Mouse (Mus musculus) heart, embryonic 15.5 days (tissue): ENCODE measurements around the gene Cebpb. TPM values are rescaled to one million over a fixed set of nuclear protein-coding genes. Genes with fewer than 3 reads are reported as not detected.

Source experiments
- ATAC-seq: fragments of 200-750 bp; cut with Nextera tagmentation; replicated peaks from 2 replicates; pipeline ENCODE4 v1.8.0; 2017; ENCODE audit warnings: low read depth, moderate TSS enrichment; ENCODE audit not compliant: insufficient number of reproducible peaks, insufficient read depth, low FRiP score
- H3K27ac ChIP-seq: fragments of 300-500 bp; sonication (generic); 2 replicates; pipeline ENCODE4 v1.5.1; 2015; ENCODE audit warnings: mild to moderate bottlenecking, inconsistent platforms
- H3K27me3 ChIP-seq: fragments of 300-500 bp; sonication (generic); 2 replicates; pipeline ENCODE4 v1.6.1; 2015; ENCODE audit warnings: inconsistent platforms
- H3K36me3 ChIP-seq: fragments of 300-500 bp; sonication (generic); 2 replicates; pipeline ENCODE4 v1.6.1; 2015; ENCODE audit warnings: mild to moderate bottlenecking, inconsistent platforms
- H3K4me1 ChIP-seq: fragments of 300-500 bp; sonication (generic); replicated peaks from 2 replicates; pipeline ENCODE4 v1.6.1; 2015; ENCODE audit warnings: inconsistent platforms
- H3K4me2 ChIP-seq: fragments of 300-500 bp; sonication (generic); 2 replicates; pipeline ENCODE4 v1.6.1; 2015; ENCODE audit warnings: inconsistent platforms, mild to moderate bottlenecking, moderate library complexity
- H3K4me3 ChIP-seq: fragments of 300-500 bp; sonication (generic); 2 replicates; pipeline ENCODE4 v1.5.1; 2015; ENCODE audit warnings: mild to moderate bottlenecking, inconsistent platforms
- H3K9ac ChIP-seq: fragments of 300-500 bp; sonication (generic); 2 replicates; pipeline ENCODE4 v1.6.1; 2015; ENCODE audit warnings: mild to moderate bottlenecking, inconsistent platforms
- H3K9me3 ChIP-seq: fragments of 300-500 bp; sonication (generic); replicated peaks from 2 replicates; pipeline ENCODE4 v1.6.1; 2016; ENCODE audit warnings: inconsistent platforms
- whole genome bisulfite sequencing: fragments of 180-500 bp; shearing (Covaris S2); methylation state at CpG from one replicate; pipeline ENCODE4 v1.1.7; 2015; ENCODE audit warnings: mixed read lengths; 5-methylcytosine and 5-hydroxymethylcytosine counted together
- polyA plus RNA-seq: library from polyadenylated mRNA; unstranded; fragments of >200 nt; fragmentation: Nextera tagmentation; extraction: Ambion mirVana; gene quantifications from 2 replicates; pipeline ENCODE4 v1.2.1, GENCODE M21; 2015

Gene Cebpb
- polyA plus RNA-seq, 1 experiment from 2014 or later = 10.2 TPM

- Histone ChIP-seq H3K4me3 (no peak overlapping the region), H3K4me1 (peaks cover 23% of the 10 kb centered on the region), H3K9ac (no peak overlapping the region), H3K27me3 (no peaks in the 10 kb centered on the region), H3K4me2 (no peak overlapping the region), H3K36me3 (no peaks in the 10 kb centered on the region), H3K9me3 (no peaks in the 10 kb centered on the region), H3K27ac (no peak overlapping the region)
- ATAC-seq = no peak
- WGBS = 61% methylated on average over 6 of the region's 6 CpGs
Observed at GRCm38 (mm10) chr2:167709969-167710368, 21.3 kb downstream of the Cebpb start.

GRCm38 (mm10) chr2:167710574-167710973, 21.9 kb downstream of the Cebpb start:
- 68% methylated on average over 6 of the region's 6 CpGs for WGBS
- H3K9me3 ChIP-seq = no peaks in the 10 kb centered on the region
- H3K36me3 ChIP-seq = no peaks in the 10 kb centered on the region
- no peak overlapping the region for H3K4me3 ChIP-seq
- no peak overlapping the region for H3K9ac ChIP-seq
- no peak overlapping the region for H3K27ac ChIP-seq
- peaks cover 27% of the 10 kb centered on the region for H3K4me1 ChIP-seq
- no peaks in the 10 kb centered on the region for H3K27me3 ChIP-seq
- no peak for ATAC-seq
- no peak overlapping the region for H3K4me2 ChIP-seq

GRCm38 (mm10) chr2:167712872-167713821, 24.4 kb downstream of the Cebpb start:
- peak overlapping the region; percentile 40; the same call in 1 of the 2 replicates for H3K4me2 ChIP-seq
- H3K36me3 ChIP-seq = no peaks in the 10 kb centered on the region
- ATAC-seq = no peak; the same call in 1 of the 2 replicates
- no peaks in the 10 kb centered on the region for H3K27me3 ChIP-seq
- H3K4me3 ChIP-seq = no peak overlapping the region
- no peaks in the 10 kb centered on the region for H3K9me3 ChIP-seq
- peaks cover 18% of the 10 kb centered on the region for H3K4me1 ChIP-seq
- 51% methylated on average over 18 of the region's 23 CpGs for WGBS
- H3K27ac ChIP-seq = peak overlapping the region; percentile 64
- no peak overlapping the region for H3K9ac ChIP-seq

- Histone ChIP-seq H3K9ac (no peak overlapping the region), H3K9me3 (no peaks in the 10 kb centered on the region), H3K27me3 (no peaks in the 10 kb centered on the region), H3K36me3 (no peaks in the 10 kb centered on the region), H3K4me1 (peaks cover 18% of the 10 kb centered on the region), H3K4me2 (no peak overlapping the region), H3K4me3 (no peak overlapping the region), H3K27ac (no peak overlapping the region)
- WGBS = 90% methylated on average over 6 of the region's 6 CpGs
- ATAC-seq = no peak
Observed at GRCm38 (mm10) chr2:167714298-167714697, 25.6 kb downstream of the Cebpb start.

- H3K4me2 ChIP-seq = no peak overlapping the region
- H3K27me3 ChIP-seq = no peaks in the 10 kb centered on the region
- H3K9ac ChIP-seq = no peak overlapping the region
- no peak overlapping the region for H3K4me3 ChIP-seq
- H3K9me3 ChIP-seq = no peaks in the 10 kb centered on the region
- ATAC-seq = no peak
- H3K4me1 ChIP-seq = peaks cover 18% of the 10 kb centered on the region
- H3K27ac ChIP-seq = 0 out of 2 replicates have a peak overlapping the region, but pooled peaks have one; percentile 2
- no peaks in the 10 kb centered on the region for H3K36me3 ChIP-seq
- 60% methylated on average over 6 of the region's 6 CpGs for WGBS
Observed at GRCm38 (mm10) chr2:167715008-167715407, 26.3 kb downstream of the Cebpb start.

GRCm38 (mm10) chr2:167717208-167717607, 28.5 kb downstream of the Cebpb start:
- H3K36me3 ChIP-seq = no peaks in the 10 kb centered on the region
- H3K9ac ChIP-seq = no peak overlapping the region
- H3K4me1 ChIP-seq = peaks cover 16% of the 10 kb centered on the region
- no peaks in the 10 kb centered on the region for H3K9me3 ChIP-seq
- no peak for ATAC-seq
- no peak overlapping the region for H3K27ac ChIP-seq
- no peaks in the 10 kb centered on the region for H3K27me3 ChIP-seq
- no peak overlapping the region for H3K4me2 ChIP-seq
- 50% methylated on average over 1 of the region's 1 CpGs for WGBS
- H3K4me3 ChIP-seq = no peak overlapping the region

GRCm38 (mm10) chr2:167719520-167719919, 30.8 kb downstream of the Cebpb start:
- no peak for ATAC-seq
- Histone ChIP-seq H3K4me2 (no peak overlapping the region), H3K36me3 (no peaks in the 10 kb centered on the region), H3K4me1 (peaks cover 3% of the 10 kb centered on the region; the same call in 1 of the 2 replicates), H3K27me3 (0 out of 2 replicates have a peak, but pooled peaks cover 1% of the 10 kb centered on the region), H3K9ac (no peak overlapping the region), H3K27ac (no peak overlapping the region), H3K4me3 (no peak overlapping the region), H3K9me3 (no peaks in the 10 kb centered on the region)
- 73% methylated on average over 4 of the region's 4 CpGs for WGBS

GRCm38 (mm10) chr2:167721159-167721882, 32.6 kb downstream of the Cebpb start:
- Histone ChIP-seq H3K27me3 (peaks cover 8% of the 10 kb centered on the region; the same call in 1 of the 2 replicates), H3K9ac (no peak overlapping the region), H3K4me1 (no peaks in the 10 kb centered on the region), H3K4me3 (no peak overlapping the region), H3K4me2 (no peak overlapping the region), H3K9me3 (no peaks in the 10 kb centered on the region), H3K27ac (no peak overlapping the region), H3K36me3 (no peaks in the 10 kb centered on the region)
- ATAC-seq = no peak
- WGBS = 69% methylated on average over 11 of the region's 11 CpGs

GRCm38 (mm10) chr2:167722538-167722937, 33.8 kb downstream of the Cebpb start:
- H3K36me3 ChIP-seq = no peaks in the 10 kb centered on the region
- H3K4me3 ChIP-seq = no peak overlapping the region
- H3K27ac ChIP-seq = no peak overlapping the region
- H3K4me1 ChIP-seq = 0 out of 2 replicates have a peak, but pooled peaks cover 5% of the 10 kb centered on the region
- ATAC-seq = no peak
- WGBS = 63% methylated on average over 6 of the region's 6 CpGs
- H3K9me3 ChIP-seq = no peaks in the 10 kb centered on the region
- H3K4me2 ChIP-seq = no peak overlapping the region
- peaks cover 8% of the 10 kb centered on the region; the same call in 1 of the 2 replicates for H3K27me3 ChIP-seq
- no peak overlapping the region for H3K9ac ChIP-seq

GRCm38 (mm10) chr2:167723589-167724206, 35.0 kb downstream of the Cebpb start:
- no peak for ATAC-seq
- no peak overlapping the region for H3K9ac ChIP-seq
- no peak overlapping the region for H3K4me3 ChIP-seq
- H3K27me3 ChIP-seq = peaks cover 8% of the 10 kb centered on the region; the same call in 1 of the 2 replicates
- no peaks in the 10 kb centered on the region for H3K9me3 ChIP-seq
- no peak overlapping the region for H3K4me2 ChIP-seq
- no peaks in the 10 kb centered on the region for H3K36me3 ChIP-seq
- H3K4me1 ChIP-seq = 0 out of 2 replicates have a peak, but pooled peaks cover 5% of the 10 kb centered on the region
- no peak overlapping the region for H3K27ac ChIP-seq
- WGBS = 78% methylated on average over 11 of the region's 11 CpGs

GRCm38 (mm10) chr2:167725879-167726278, 37.2 kb downstream of the Cebpb start:
- Histone ChIP-seq H3K9ac (no peak overlapping the region), H3K27me3 (peaks cover 8% of the 10 kb centered on the region; the same call in 1 of the 2 replicates), H3K9me3 (no peaks in the 10 kb centered on the region), H3K4me2 (no peak overlapping the region), H3K36me3 (no peaks in the 10 kb centered on the region), H3K4me1 (0 out of 2 replicates have a peak, but pooled peaks cover 5% of the 10 kb centered on the region), H3K27ac (no peak overlapping the region), H3K4me3 (no peak overlapping the region)
- no peak for ATAC-seq
- WGBS = 87% methylated on average over 10 of the region's 10 CpGs
